ENCODE assay signal across 18 mouse cellular contexts in genomic region chr14:59721356-59721755, GRCm38 (mm10).
A peak's percentile ranks its signal among the peaks of the same experiment; 100 is the strongest.
DNase-seq lines count a peak whose midpoint lies in the region; ATAC-seq and TF ChIP-seq lines count a peak whose summit lies in the region.
"Had no signal": no experiment of that assay in that cellular context is flagged by ENCODE, and none has a peak within 500 bp of the region (broad histone marks: within the 10 kb centered on the region; RNA-seq: fewer than 3 reads in every experiment).

No protein-coding gene starts in this region.

- ATAC-seq in cerebellum, adult (ENCODE audit: insufficient number of reproducible peaks, low FRiP score, low TSS enrichment), result no peak; the same call in 1 of the 2 replicates
- ATAC-seq in erythroblast, adult 5-6 weeks (replicated peaks; ENCODE audit: low FRiP score, poor library complexity, severe bottlenecking), result no peak
- ATAC-seq: activated CD4-positive, CD25-positive, alpha-beta regulatory T cell, adult 4 months had no signal

- no peak overlapping the region for H3K4me3 ChIP-seq in cerebellum, adult 2 months (replicated peaks; ENCODE audit: insufficient read depth, low read depth, low read length)
- H3K4me3 ChIP-seq: forebrain, embryonic 15.5 days; lung, embryonic 15.5 days; megakaryocyte, embryonic 14.5 days; neural tube, embryonic 13.5 days had no signal

- TF ChIP-seq CTCF in cerebellum, adult 2 months (IDR thresholded peaks at IDR 0.05; ENCODE audit: borderline replicate concordance, insufficient read depth, low read depth, low read length), result no peak

- H3K27ac ChIP-seq in cerebellum, adult 2 months (ENCODE audit: insufficient read depth, low read length), result no peak overlapping the region
- H3K27ac ChIP-seq: forebrain, embryonic 15.5 days; hindbrain, embryonic 14.5 days; lung, embryonic 15.5 days; neural tube, embryonic 13.5 days had no signal

- 38% methylated on average over 3 of the region's 3 CpGs for WGBS in cerebellum, adult 2 months

- no peaks in the 10 kb centered on the region for H3K27me3 ChIP-seq in cerebellum, adult 2 months (ENCODE audit: control insufficient read depth, insufficient read depth, low read length)
- H3K27me3 ChIP-seq: CH12.LX; forebrain, embryonic 15.5 days; lung, embryonic 15.5 days; megakaryocyte, embryonic 14.5 days had no signal

- peak; percentile 12 for DNase-seq in cerebellum, adult 11 months
- peak; percentile 21 for DNase-seq in kidney, postnatal 10 days
- no peak for DNase-seq in kidney, postnatal 25 days
- peak; percentile 22 to 25 for DNase-seq in cerebellum, adult 2 months
- peak; percentile 40 for DNase-seq in gastrocnemius, postnatal 25 days
- no peak for DNase-seq in kidney, postnatal 4 days
- DNase-seq: adrenal gland, postnatal 25 days; kidney, adult 11 months; right cerebral cortex, postnatal 4 days had no signal

- peaks cover 15% of the 10 kb centered on the region; the same call in 1 of the 2 replicates for H3K4me1 ChIP-seq in cerebellum, adult 2 months (ENCODE audit: control insufficient read depth, insufficient read depth, low read length)
- H3K4me1 ChIP-seq: megakaryocyte, embryonic 14.5 days; neural tube, embryonic 13.5 days had no signal

- TF ChIP-seq POLR2A in cerebellum, adult 2 months (IDR thresholded peaks at IDR 0.05; ENCODE audit: borderline replicate concordance, insufficient read depth, low read length), result no peak

Comparison
In these comparisons a context has a peak if more than half of its experiments do, and no peak if none do; other contexts are left out.
1. DNase-seq: peak in cerebellum, adult 11 months (single experiment), kidney, postnatal 10 days (single experiment), cerebellum, adult 2 months (2 of 2) and gastrocnemius, postnatal 25 days (single experiment); none in kidney, postnatal 25 days (0 of 2) and kidney, postnatal 4 days (0 of 2).